Mouse (Mus musculus): ENCODE data around the gene Hist1h4i. TPM values are rescaled to one million over a fixed set of nuclear protein-coding genes. Genes with fewer than 3 reads are reported as not detected.
A peak's percentile ranks its signal among the peaks of the same experiment; 100 is the strongest.
"Not testable (repeated sequence)": the region's sequence is repeated elsewhere in the genome, so short reads cannot be mapped to it uniquely, and the experiment has no call there.

Gene Hist1h4i
- polyA plus RNA-seq, 1 experiment from 2014 or later, result 10.2 TPM

GRCm38 (mm10) chr13:22044432-22045155, 3.4 kb upstream of the Hist1h4i start:
- ChIA-PET CTCF (interaction anchor here (0.9 to 1.8 kb wide), 7 partner anchors 10 to 1639 kb away, joined by 3 to 4 read pairs (median 3); partner anchors contain the start of genes Hist1h2ac, Hist1h2ah and Hist1h2bc), POLR2A (no interaction called here)
- DNase-seq (ENCODE audit: low read depth, low spot score) (no peak), ATAC-seq (no peak)
- H3K27me3 ChIP-seq, result no peaks in the 10 kb centered on the region
- in situ Hi-C loops (cut with MboI; ENCODE audit: low pct_unique_long_range_greater_than_20kb), result loop anchor here (5.0 to 25.0 kb wide), 5 partner anchors 332 to 1488 kb away; partner anchors contain the start of genes Hist1h2af, Hist1h4h and Zkscan3
- no peak for TF ChIP-seq CTCF (IDR thresholded peaks at IDR 0.05)

- ChIA-PET POLR2A (no interaction called here), CTCF (interaction anchor here (0.7 to 1.8 kb wide), 9 partner anchors 9 to 1640 kb away, joined by 3 to 4 read pairs (median 3); partner anchors contain the start of genes Hist1h2ac, Hist1h2ah and Hist1h2bc)
- no peaks in the 10 kb centered on the region for H3K27me3 ChIP-seq
- TF ChIP-seq CTCF (IDR thresholded peaks at IDR 0.05), result peak; percentile 54
- DNase-seq (ENCODE audit: low read depth, low spot score) (no peak), ATAC-seq (peak; percentile 20)
- in situ Hi-C loops (cut with MboI; ENCODE audit: low pct_unique_long_range_greater_than_20kb), result loop anchor here (5.0 to 25.0 kb wide), 4 partner anchors 331 to 1489 kb away; partner anchors contain the start of genes Hist1h2af, Hist1h4h and Zkscan3
Observed at GRCm38 (mm10) chr13:22043503-22044431, 2.6 kb upstream of the Hist1h4i start.

- peak; percentile 15 for TF ChIP-seq CTCF (IDR thresholded peaks at IDR 0.05)
- POLR2A ChIA-PET, result interaction anchor here (0.6 kb wide), 1 partner anchor 291 kb away, joined by 4 read pairs; no protein-coding TSS in a partner anchor
- CTCF ChIA-PET, H3K27me3 ChIP-seq: not testable (repeated sequence)
- ATAC-seq (peak; percentile 83), DNase-seq (ENCODE audit: low read depth, low spot score) (peak; percentile 96)
- in situ Hi-C loops (cut with MboI; ENCODE audit: low pct_unique_long_range_greater_than_20kb), result loop anchor here (5.0 to 25.0 kb wide), 4 partner anchors 331 to 1489 kb away; partner anchors contain the start of genes Hist1h2af, Hist1h4h and Zkscan3
Observed at GRCm38 (mm10) chr13:22042568-22043502, 1.7 kb upstream of the Hist1h4i start, which contains the start of the genes Hist1h2ag and Hist1h2bj. Hist1h2ag (minus strand) TSS chr13:22042944. Hist1h2bj (plus strand) TSS chr13:22043214.

- POLR2A ChIA-PET, result interaction anchor here (0.5 to 0.6 kb wide), 2 partner anchors 11 to 290 kb away, joined by 4 read pairs; no protein-coding TSS in a partner anchor
- no peaks in the 10 kb centered on the region for H3K27me3 ChIP-seq
- DNase-seq (ENCODE audit: low read depth, low spot score), result no peak
- CTCF ChIA-PET, result no interaction called here
- TF ChIP-seq CTCF (IDR thresholded peaks at IDR 0.05), result no peak
- ATAC-seq, result no peak
- in situ Hi-C loops (cut with MboI; ENCODE audit: low pct_unique_long_range_greater_than_20kb), result loop anchor here (5.0 to 25.0 kb wide), 4 partner anchors 330 to 1490 kb away; partner anchors contain the start of genes Hist1h2af, Hist1h4h and Zkscan3
Observed at GRCm38 (mm10) chr13:22041651-22042567, 747 bp upstream of the Hist1h4i start.

- DNase-seq (ENCODE audit: low read depth, low spot score), result no peak
Observed at GRCm38 (mm10) chr13:22040464-22041141, 559 bp downstream of the Hist1h4i start.

GRCm38 (mm10) chr13:22039951-22040463, 1.2 kb downstream of the Hist1h4i start:
- ChIA-PET CTCF (no interaction called here), POLR2A (no interaction called here)
- ATAC-seq (no peak), DNase-seq (ENCODE audit: low read depth, low spot score) (no peak)
- no peak for TF ChIP-seq CTCF (IDR thresholded peaks at IDR 0.05)
- no peaks in the 10 kb centered on the region for H3K27me3 ChIP-seq
- in situ Hi-C loops (cut with MboI; ENCODE audit: low pct_unique_long_range_greater_than_20kb), result loop anchor here (5.0 to 25.0 kb wide), 8 partner anchors 305 to 1705 kb away; partner anchors contain the start of genes Hist1h1t, Hist1h2af, Hist1h2bb and Hist1h3c

More at GRCm38 (mm10) chr13:22040464-22041141, 559 bp downstream of the Hist1h4i start:
- in situ Hi-C loops (cut with MboI; ENCODE audit: low pct_unique_long_range_greater_than_20kb), result loop anchor here (5.0 to 25.0 kb wide), 4 partner anchors 328 to 1492 kb away; partner anchors contain the start of genes Hist1h2af, Hist1h4h and Zkscan3
- POLR2A ChIA-PET, result interaction anchor here (0.5 kb wide), 1 partner anchor 71 kb away, joined by 3 read pairs; no protein-coding TSS in a partner anchor
- ATAC-seq, result peak; percentile 1
- TF ChIP-seq CTCF (IDR thresholded peaks at IDR 0.05), result no peak
- H3K27me3 ChIP-seq, result no peaks in the 10 kb centered on the region
- CTCF ChIA-PET, result no interaction called here

- ATAC-seq (no peak), DNase-seq (ENCODE audit: low read depth, low spot score) (no peak)
- CTCF ChIA-PET, result no interaction called here
- POLR2A ChIA-PET, result no interaction called here
- TF ChIP-seq CTCF (IDR thresholded peaks at IDR 0.05), result no peak
- H3K27me3 ChIP-seq, result no peaks in the 10 kb centered on the region
- in situ Hi-C loops (cut with MboI; ENCODE audit: low pct_unique_long_range_greater_than_20kb), result loop anchor here (10.0 to 25.0 kb wide), 5 partner anchors 305 to 1705 kb away; partner anchors contain the start of genes Hist1h1t, Hist1h2bb, Hist1h3c and Hist1h4c
Observed at GRCm38 (mm10) chr13:22039364-22039763, 1.8 kb downstream of the Hist1h4i start.

All from Patski (cell line).